Mouse (Mus musculus) midbrain, postnatal 0 days (tissue): ENCODE results near the gene Tctex1d2. TPM values are rescaled to one million over a fixed set of nuclear protein-coding genes. Genes with fewer than 3 reads are reported as not detected.

Experiments
- ATAC-seq: fragments of 200-750 bp; cut with Nextera tagmentation; 2 replicates; pipeline ENCODE4 v1.8.0; 2017; ENCODE audit warnings: moderate number of reproducible peaks, mild to moderate bottlenecking, moderate TSS enrichment, moderate library complexity; ENCODE audit not compliant: low FRiP score
- DNase-seq: peaks from one replicate; pipeline ENCODE4 v3.0.0-alpha.2; 2015; ENCODE audit warnings: low spot score
- H3K27ac ChIP-seq: fragments of 300-500 bp; sonication (generic); 2 replicates; pipeline ENCODE4 v1.5.1; 2014; ENCODE audit warnings: low read depth, mild to moderate bottlenecking, low read length, mixed read lengths
- H3K27me3 ChIP-seq: fragments of 300-500 bp; sonication (generic); 2 replicates; pipeline ENCODE4 v1.6.1; 2014; ENCODE audit warnings: low read length, control low read depth, mixed read lengths; ENCODE audit not compliant: insufficient read depth
- H3K36me3 ChIP-seq: fragments of 300-500 bp; sonication (generic); 2 replicates; pipeline ENCODE4 v1.6.1; 2014; ENCODE audit warnings: low read length, control low read depth, mixed read lengths; ENCODE audit not compliant: insufficient read depth
- H3K4me1 ChIP-seq: fragments of 300-500 bp; sonication (generic); 2 replicates; pipeline ENCODE4 v1.6.1; 2014; ENCODE audit warnings: mild to moderate bottlenecking, control low read depth, antibody characterized with exemption, low read length, mixed read lengths; ENCODE audit not compliant: insufficient read depth
- H3K4me2 ChIP-seq: fragments of 300-500 bp; sonication (generic); 2 replicates; pipeline ENCODE4 v1.6.1; 2014; ENCODE audit warnings: low read depth, mild to moderate bottlenecking, low read length, mixed read lengths; ENCODE audit not compliant: poor library complexity, severe bottlenecking
- H3K4me3 ChIP-seq: fragments of 300-500 bp; sonication (generic); 2 replicates; pipeline ENCODE4 v1.5.1; 2014; ENCODE audit warnings: low read depth, mild to moderate bottlenecking, low read length, moderate library complexity
- H3K9ac ChIP-seq: fragments of 300-500 bp; sonication (generic); replicated peaks from 2 replicates; pipeline ENCODE4 v1.6.1; 2014; ENCODE audit warnings: mild to moderate bottlenecking, low read length, moderate library complexity, mixed read lengths; ENCODE audit not compliant: poor library complexity, severe bottlenecking
- H3K9me3 ChIP-seq: fragments of 300-500 bp; sonication (generic); 2 replicates; pipeline ENCODE4 v1.6.1; 2016; ENCODE audit warnings: low read length, control low read depth
- CTCF ChIP-seq: IDR thresholded peaks from 2 replicates; pipeline ENCODE4 v1.5.1; 2016; ENCODE audit warnings: antibody characterized with exemption, mild to moderate bottlenecking
- WGBS: fragments of 180-500 bp; shearing (Covaris S2); extraction: QIAGEN DNeasy Blood & Tissue Kit; methylation state at CpG from one replicate; pipeline ENCODE4 v1.1.7; 2014; 5-methylcytosine and 5-hydroxymethylcytosine counted together
- polyA plus RNA-seq: library from polyadenylated mRNA; unstranded; fragments of >200 nt; fragmentation: Nextera tagmentation; extraction: Ambion mirVana; gene quantifications from 2 replicates; pipeline ENCODE4 v1.2.1, GENCODE M21; 2015
- total RNA-seq: library from RNA; depleted of rRNA; stranded (reverse); fragments of >200 nt; gene quantifications from 2 replicates; pipeline ENCODE4 v1.2.3, GENCODE M21; 2014

The Tctex1d2 gene
- total and polyA plus RNA-seq, 2 experiments from 2014 or later = 18.1 to 56.7 TPM

DNA sequence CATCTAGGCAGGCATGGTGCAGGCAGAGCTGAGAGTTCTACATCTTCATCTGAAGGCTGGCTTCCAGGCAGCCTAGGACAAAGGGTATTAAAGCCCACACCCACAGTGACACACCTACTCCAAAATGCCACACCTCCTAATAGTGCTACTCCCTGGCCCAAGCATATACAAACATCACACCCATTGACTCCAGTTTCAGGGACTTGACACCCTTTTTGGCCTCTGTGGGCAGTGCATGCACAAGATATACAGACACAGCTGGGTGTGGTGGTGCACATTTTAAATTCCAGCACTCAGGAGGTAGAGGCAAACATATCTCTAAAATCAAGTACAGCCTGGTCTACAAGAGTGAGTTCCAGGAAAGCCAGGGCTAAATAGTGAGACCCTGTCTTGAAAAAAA lies 36.6 kb downstream of the Tctex1d2 start:
- Histone ChIP-seq H3K9ac (no peak overlapping the region), H3K4me2 (no peak overlapping the region), H3K36me3 (peaks cover 22% of the 10 kb centered on the region; the same call in 1 of the 2 replicates), H3K27ac (no peak overlapping the region), H3K4me1 (no peaks in the 10 kb centered on the region), H3K9me3 (no peaks in the 10 kb centered on the region), H3K27me3 (no peaks in the 10 kb centered on the region), H3K4me3 (no peak overlapping the region)
- ATAC-seq (no peak), DNase-seq (no peak)
- no peak for TF ChIP-seq CTCF

DNA sequence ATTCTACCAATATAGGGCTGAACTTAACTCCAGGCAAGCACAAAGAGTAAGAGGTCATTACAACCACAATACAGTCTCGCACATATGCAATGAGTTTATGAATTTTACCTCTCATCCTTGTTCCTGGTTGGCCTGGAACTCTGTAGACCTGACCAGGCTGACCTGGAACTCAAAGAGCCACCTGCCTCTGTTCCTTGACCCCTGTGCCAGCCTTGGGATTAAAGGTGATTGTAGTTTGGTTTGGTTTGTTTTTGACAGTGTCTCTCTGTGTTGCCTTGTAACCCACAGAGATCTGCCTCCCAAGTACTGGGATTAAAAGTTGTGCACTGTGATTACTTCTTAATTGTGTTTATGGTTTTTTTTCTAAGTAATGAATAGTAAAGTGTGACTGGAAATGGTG lies 37.3 kb downstream of the Tctex1d2 start:
- H3K36me3 ChIP-seq = peaks cover 22% of the 10 kb centered on the region; the same call in 1 of the 2 replicates
- H3K9ac ChIP-seq = no peak overlapping the region
- no peaks in the 10 kb centered on the region for H3K9me3 ChIP-seq
- no peaks in the 10 kb centered on the region for H3K27me3 ChIP-seq
- TF ChIP-seq CTCF = no peak
- no peak overlapping the region for H3K4me3 ChIP-seq
- WGBS = 88% methylated on average over 1 of the region's 1 CpGs
- ATAC-seq (no peak), DNase-seq (no peak)
- no peak overlapping the region for H3K4me2 ChIP-seq
- no peak overlapping the region for H3K27ac ChIP-seq
- no peaks in the 10 kb centered on the region for H3K4me1 ChIP-seq

DNA sequence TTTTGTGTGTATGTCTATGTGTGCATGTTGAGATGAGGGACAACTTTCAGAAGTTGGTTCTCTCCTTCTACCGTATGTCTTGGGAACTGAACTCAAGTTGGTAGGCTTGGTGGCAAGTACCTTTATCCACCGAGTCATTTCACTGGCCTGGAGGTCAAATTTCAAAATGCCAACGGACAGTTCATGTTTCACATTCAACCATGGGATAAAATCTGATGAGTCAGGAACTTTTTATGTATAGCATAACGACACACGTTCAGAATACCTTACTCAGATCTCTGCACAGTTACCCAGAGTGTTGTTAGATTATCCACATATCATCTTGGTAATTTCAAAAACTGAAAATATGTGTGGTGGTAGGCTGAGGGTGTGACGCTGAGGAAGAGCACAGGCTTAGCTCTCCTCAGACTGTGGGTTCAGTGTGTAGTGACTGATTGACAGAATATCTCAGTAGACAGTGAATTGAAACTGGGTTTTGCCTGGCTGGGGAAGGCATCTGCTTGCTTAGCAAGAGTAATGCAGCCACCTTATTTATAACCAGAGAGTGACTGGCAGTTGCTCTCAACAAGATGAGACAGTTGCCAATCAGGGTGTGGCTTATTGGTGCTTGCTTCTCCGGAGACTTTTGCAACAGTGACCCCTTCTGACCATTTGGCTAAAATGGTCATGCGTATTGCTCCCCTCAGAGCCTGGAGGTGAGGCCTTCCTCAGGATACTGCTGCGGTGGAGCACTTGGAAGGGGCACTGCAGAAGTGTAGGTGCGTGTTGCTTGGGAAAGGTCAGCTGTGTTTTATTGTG lies 38.3 kb downstream of the Tctex1d2 start:
- H3K36me3 ChIP-seq = peaks cover 21% of the 10 kb centered on the region
- WGBS = 70% methylated on average over 10 of the region's 10 CpGs
- H3K4me3 ChIP-seq = no peak overlapping the region

GRCm38 (mm10) chr16:32460518-32460917 lies 41.0 kb downstream of the Tctex1d2 start:
- no peak for ATAC-seq
- Histone ChIP-seq H3K4me3 (no peak overlapping the region), H3K4me1 (no peaks in the 10 kb centered on the region), H3K9me3 (no peaks in the 10 kb centered on the region), H3K4me2 (no peak overlapping the region), H3K9ac (no peak overlapping the region), H3K36me3 (peaks cover 24% of the 10 kb centered on the region), H3K27ac (no peak overlapping the region), H3K27me3 (no peaks in the 10 kb centered on the region)
- WGBS = 59% methylated on average over 4 of the region's 4 CpGs
- peak; percentile 32 for TF ChIP-seq CTCF
- DNase-seq = no peak

More for the DNA sequence above, 38.3 kb downstream of the Tctex1d2 start:
- Histone ChIP-seq H3K27me3 (no peaks in the 10 kb centered on the region), H3K9me3 (no peaks in the 10 kb centered on the region), H3K4me2 (no peak overlapping the region), H3K27ac (no peak overlapping the region), H3K4me1 (no peaks in the 10 kb centered on the region), H3K9ac (no peak overlapping the region)
- peak; percentile 64 for DNase-seq
- ATAC-seq = no peak
- peak; percentile 59 for TF ChIP-seq CTCF

DNA sequence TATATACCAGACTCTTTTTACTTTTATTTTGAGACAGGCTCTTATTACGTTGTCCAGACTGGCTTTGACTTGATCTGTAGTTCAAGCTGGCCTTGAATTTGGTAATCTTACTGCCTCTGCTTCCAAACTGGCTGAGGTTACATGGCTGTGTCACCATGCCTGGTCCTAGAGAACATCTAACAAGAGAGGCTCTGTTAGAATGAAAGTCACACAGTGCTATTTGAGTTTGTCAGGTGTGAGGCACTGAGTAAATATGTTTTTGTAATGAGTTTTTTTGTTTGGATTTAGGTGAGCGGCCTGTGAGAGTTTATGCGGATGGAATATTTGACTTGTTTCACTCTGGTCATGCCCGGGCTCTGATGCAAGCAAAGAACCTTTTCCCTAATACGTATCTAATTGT lies 42.2 kb downstream of the Tctex1d2 start:
- no peak for TF ChIP-seq CTCF
- H3K36me3 ChIP-seq = peaks cover 18% of the 10 kb centered on the region

GRCm38 (mm10) chr16:32462950-32463349 lies 43.4 kb downstream of the Tctex1d2 start:
- Histone ChIP-seq H3K36me3 (peaks cover 22% of the 10 kb centered on the region), H3K27ac (no peak overlapping the region), H3K9me3 (no peaks in the 10 kb centered on the region), H3K9ac (no peak overlapping the region), H3K4me3 (no peak overlapping the region), H3K4me2 (no peak overlapping the region), H3K27me3 (no peaks in the 10 kb centered on the region), H3K4me1 (no peaks in the 10 kb centered on the region)
- DNase-seq (no peak), ATAC-seq (no peak)
- no peak for TF ChIP-seq CTCF
- WGBS = 96% methylated on average over 16 of the region's 16 CpGs

More for the DNA sequence above, 42.2 kb downstream of the Tctex1d2 start:
- Histone ChIP-seq H3K4me3 (no peak overlapping the region), H3K9ac (no peak overlapping the region), H3K9me3 (no peaks in the 10 kb centered on the region), H3K4me2 (no peak overlapping the region), H3K27ac (no peak overlapping the region), H3K27me3 (no peaks in the 10 kb centered on the region), H3K4me1 (no peaks in the 10 kb centered on the region)
- DNase-seq = no peak
- WGBS = 92% methylated on average over 5 of the region's 5 CpGs
- no peak for ATAC-seq
